Mouse (Mus musculus) forebrain, embryonic 14.5 days (tissue): Measurements from ENCODE around the gene Mid1. TPM values are rescaled to one million over a fixed set of nuclear protein-coding genes. Genes with fewer than 3 reads are reported as not detected.
"Not testable (repeated sequence)": the region's sequence is repeated elsewhere in the genome, so short reads cannot be mapped to it uniquely, and the experiment has no call there.

ENCODE experiments used
- ATAC-seq: fragments of 200-750 bp; cut with Nextera tagmentation; 2 replicates; pipeline ENCODE4 v1.8.0; 2017; ENCODE audit warnings: mild to moderate bottlenecking, moderate library complexity
- DNase-seq: peaks from one replicate; pipeline ENCODE4 v3.0.0-alpha.2; 2015; ENCODE audit warnings: low spot score
- H3K27ac ChIP-seq: fragments of 300-500 bp; sonication (generic); 2 replicates; pipeline ENCODE4 v1.5.1; 2014; ENCODE audit warnings: low read depth, mild to moderate bottlenecking, control low read depth, low read length, moderate library complexity
- H3K27me3 ChIP-seq: fragments of 300-500 bp; sonication (generic); replicated peaks from 2 replicates; pipeline ENCODE4 v1.6.1; 2014; ENCODE audit warnings: low read length, control low read depth, mixed read lengths; ENCODE audit not compliant: control insufficient read depth, insufficient read depth
- H3K36me3 ChIP-seq: fragments of 300-500 bp; sonication (generic); 2 replicates; pipeline ENCODE4 v1.6.1; 2014; ENCODE audit warnings: low read length, control low read depth; ENCODE audit not compliant: control insufficient read depth, insufficient read depth
- H3K4me1 ChIP-seq: fragments of 300-500 bp; sonication (generic); 2 replicates; pipeline ENCODE4 v1.6.1; 2014; ENCODE audit warnings: antibody characterized with exemption, low read length, control low read depth; ENCODE audit not compliant: control insufficient read depth, insufficient read depth
- H3K4me2 ChIP-seq: fragments of 300-500 bp; sonication (generic); 2 replicates; pipeline ENCODE4 v1.6.1; 2014; ENCODE audit warnings: mild to moderate bottlenecking, control low read depth, low read length
- H3K4me3 ChIP-seq: fragments of 300-500 bp; sonication (generic); 2 replicates; pipeline ENCODE4 v1.5.1; 2014; ENCODE audit warnings: low read depth, low read length, control low read depth
- H3K9ac ChIP-seq: fragments of 300-500 bp; sonication (generic); 2 replicates; pipeline ENCODE4 v1.6.1; 2014; ENCODE audit warnings: mild to moderate bottlenecking, low read length, control low read depth, moderate library complexity
- H3K9me3 ChIP-seq: fragments of 300-500 bp; sonication (generic); replicated peaks from 2 replicates; pipeline ENCODE4 v1.6.1; 2016; ENCODE audit warnings: low read length, control low read depth, mixed read lengths; ENCODE audit not compliant: control insufficient read depth
- WGBS: fragments of 180-500 bp; shearing (Covaris S2); extraction: QIAGEN DNeasy Blood & Tissue Kit; methylation state at CpG from one replicate; pipeline ENCODE4 v1.1.7; 2014; 5-methylcytosine and 5-hydroxymethylcytosine counted together
- polyA plus RNA-seq: library from polyadenylated mRNA; unstranded; fragments of >200 nt; fragmentation: Nextera tagmentation; extraction: Ambion mirVana; gene quantifications from 2 replicates; pipeline ENCODE4 v1.2.1, GENCODE M21; 2014

The Mid1 gene
- polyA plus RNA-seq, 1 experiment from 2014 or later = 8.6 TPM

DNA sequence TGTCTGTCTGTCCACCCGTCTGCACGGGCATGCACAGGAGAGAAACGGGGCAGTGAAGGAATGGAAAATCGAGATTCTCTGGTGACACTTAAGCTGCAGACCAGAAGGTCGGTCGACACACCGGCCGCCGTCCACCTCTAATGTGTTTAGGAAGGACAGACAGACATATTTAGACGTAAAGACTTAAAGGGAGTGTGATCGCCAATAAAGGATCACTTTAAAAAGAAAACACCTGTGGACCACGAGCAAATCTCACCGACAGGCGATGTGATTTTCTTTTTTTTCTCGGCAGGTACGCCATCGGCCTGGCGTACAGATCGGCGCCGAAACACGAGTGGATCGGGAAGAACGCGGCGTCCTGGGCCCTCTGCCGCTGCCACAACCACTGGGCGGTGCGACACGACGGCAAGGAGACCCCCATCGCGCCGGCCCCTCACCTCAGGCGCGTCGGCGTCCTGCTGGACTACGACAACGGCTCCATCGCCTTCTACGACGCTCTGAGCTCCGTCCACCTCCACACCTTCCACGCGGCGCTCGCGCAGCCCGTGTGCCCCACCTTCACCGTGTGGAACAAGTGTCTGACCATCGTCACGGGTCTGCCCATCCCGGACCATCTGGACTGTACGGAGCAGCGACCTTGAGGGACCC, 303.7 kb downstream of the Mid1 start:
- not testable (repeated sequence) for H3K4me3 ChIP-seq, H3K27ac ChIP-seq, ATAC-seq, H3K4me2 ChIP-seq, H3K27me3 ChIP-seq, H3K9ac ChIP-seq, H3K4me1 ChIP-seq
- WGBS = 94% methylated on average over 56 of the region's 56 CpGs
- Histone ChIP-seq H3K36me3 (peaks cover 63% of the 10 kb centered on the region), H3K9me3 (peaks cover 58% of the 10 kb centered on the region)
- DNase-seq = peak; percentile 6

DNA sequence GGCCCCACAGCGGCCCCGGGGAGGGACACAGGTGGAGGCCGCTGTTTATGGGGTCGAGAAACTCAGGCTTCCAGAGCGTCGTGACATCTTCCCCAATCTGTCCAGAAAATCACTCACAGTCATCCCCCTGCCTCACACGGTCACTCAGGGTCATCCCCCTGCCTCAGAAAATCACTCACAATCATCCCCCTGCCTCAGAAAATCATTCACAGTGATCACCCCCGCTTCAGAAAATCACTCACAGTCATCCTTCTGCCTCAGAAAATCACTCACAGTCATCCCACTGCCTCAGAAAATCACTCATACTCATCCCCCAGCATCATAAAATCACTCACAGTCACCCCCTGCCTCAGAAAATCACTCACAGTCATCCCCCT, 304.2 kb downstream of the Mid1 start:
- H3K27ac ChIP-seq, H3K4me1 ChIP-seq, H3K4me2 ChIP-seq, ATAC-seq, H3K27me3 ChIP-seq, H3K4me3 ChIP-seq, H3K9ac ChIP-seq: not testable (repeated sequence)
- Histone ChIP-seq H3K36me3 (peaks cover 60% of the 10 kb centered on the region), H3K9me3 (peaks cover 59% of the 10 kb centered on the region)
- 86% methylated on average over 8 of the region's 8 CpGs for WGBS
- peak; percentile 24 for DNase-seq

DNA sequence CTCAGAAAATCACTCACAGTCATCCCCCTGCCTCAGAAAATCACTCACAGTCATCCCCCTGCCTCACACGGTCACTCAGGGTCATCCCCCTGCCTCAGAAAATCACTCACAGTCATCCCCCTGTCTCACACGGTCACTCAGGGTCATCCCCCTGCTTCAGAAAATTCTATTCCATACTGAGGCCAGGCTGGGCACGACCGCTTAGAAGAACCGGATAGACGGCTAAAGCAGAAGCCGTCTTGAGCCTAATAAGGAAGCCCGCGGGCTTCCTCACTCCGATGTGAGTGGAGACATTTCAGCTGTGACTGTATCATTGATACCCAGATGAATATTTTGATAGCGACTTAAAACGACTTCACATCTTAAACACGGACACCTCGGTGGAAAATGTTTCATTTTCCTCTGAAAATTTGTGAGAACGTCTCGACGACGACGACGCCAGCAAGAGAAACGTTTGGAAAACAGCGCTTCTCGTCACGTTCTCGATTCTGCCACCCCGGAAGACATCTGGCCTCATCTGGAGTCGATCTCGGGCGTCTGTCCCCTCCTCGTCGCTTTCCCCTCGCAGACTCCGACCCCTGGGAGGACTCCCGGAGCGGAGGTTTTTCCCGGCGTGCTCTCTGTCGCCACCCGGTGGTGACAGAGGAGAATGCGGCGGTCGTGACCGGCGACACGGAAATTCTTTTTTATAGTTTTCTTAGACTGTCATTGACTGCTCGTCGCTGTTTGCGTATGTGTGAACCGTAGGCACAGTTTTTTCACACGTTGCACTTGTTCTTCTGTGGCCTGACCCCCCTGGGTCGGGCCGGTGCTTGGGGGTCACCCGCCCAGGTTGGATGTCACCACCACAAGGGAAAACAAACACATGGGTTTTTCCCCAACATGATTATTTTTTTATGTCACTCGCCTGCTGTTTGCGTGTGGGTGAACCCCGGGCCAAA, 305.0 kb downstream of the Mid1 start:
- DNase-seq = peak; percentile 24
- H3K36me3 ChIP-seq = peaks cover 53% of the 10 kb centered on the region
- not testable (repeated sequence) for H3K4me3 ChIP-seq, H3K4me2 ChIP-seq, H3K4me1 ChIP-seq, ATAC-seq, H3K9ac ChIP-seq, H3K27ac ChIP-seq, H3K27me3 ChIP-seq
- 76% methylated on average over 56 of the region's 56 CpGs for WGBS
- H3K9me3 ChIP-seq = peaks cover 64% of the 10 kb centered on the region

DNA sequence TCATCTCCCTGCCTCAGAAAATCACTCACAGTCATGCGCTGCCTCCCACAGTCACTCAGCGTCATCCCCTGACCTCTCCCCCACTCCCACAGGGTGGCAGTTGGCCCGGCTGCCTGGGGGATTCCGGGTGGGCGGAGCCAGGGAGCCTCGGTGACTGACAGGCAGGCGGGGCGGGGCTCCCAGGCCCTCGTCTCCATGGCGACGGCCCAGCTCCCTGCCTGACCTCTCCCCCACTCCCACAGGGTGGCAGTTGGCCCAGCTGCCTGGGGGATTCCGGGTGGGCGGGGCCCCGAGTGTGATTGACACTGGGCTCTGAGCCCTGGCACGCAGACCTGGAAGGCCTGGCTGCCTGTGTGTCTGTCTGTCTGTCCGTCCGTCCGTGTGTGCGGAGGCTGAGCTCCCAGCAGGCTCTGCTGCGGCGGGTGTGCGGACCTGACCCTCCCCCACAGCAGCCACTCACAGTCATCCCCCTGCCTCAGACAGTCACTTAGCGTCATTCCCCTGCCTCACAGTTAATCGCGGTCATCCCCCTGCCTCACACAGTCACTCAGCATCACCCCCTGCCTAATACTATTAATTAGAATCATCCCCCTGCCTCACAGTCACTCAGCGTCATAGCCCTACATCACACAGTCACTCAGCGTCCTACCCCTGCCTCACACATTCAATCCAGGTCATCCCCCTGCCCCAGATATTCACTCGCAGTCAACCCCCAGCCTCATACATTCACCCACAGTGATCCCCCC, 306.3 kb downstream of the Mid1 start:
- peak; percentile 65 for DNase-seq
- 0 out of 2 replicates have a peak overlapping the region, but pooled peaks have one; percentile 0 for H3K4me3 ChIP-seq
- peak overlapping the region; percentile 15 for H3K4me2 ChIP-seq
- peak overlapping the region; percentile 70 for H3K27ac ChIP-seq
- H3K4me1 ChIP-seq, H3K27me3 ChIP-seq, H3K9ac ChIP-seq: not testable (repeated sequence)
- H3K9me3 ChIP-seq = peaks cover 61% of the 10 kb centered on the region
- H3K36me3 ChIP-seq = peaks cover 41% of the 10 kb centered on the region
- peak; percentile 73 for ATAC-seq
- WGBS = 31% methylated on average over 28 of the region's 28 CpGs

DNA sequence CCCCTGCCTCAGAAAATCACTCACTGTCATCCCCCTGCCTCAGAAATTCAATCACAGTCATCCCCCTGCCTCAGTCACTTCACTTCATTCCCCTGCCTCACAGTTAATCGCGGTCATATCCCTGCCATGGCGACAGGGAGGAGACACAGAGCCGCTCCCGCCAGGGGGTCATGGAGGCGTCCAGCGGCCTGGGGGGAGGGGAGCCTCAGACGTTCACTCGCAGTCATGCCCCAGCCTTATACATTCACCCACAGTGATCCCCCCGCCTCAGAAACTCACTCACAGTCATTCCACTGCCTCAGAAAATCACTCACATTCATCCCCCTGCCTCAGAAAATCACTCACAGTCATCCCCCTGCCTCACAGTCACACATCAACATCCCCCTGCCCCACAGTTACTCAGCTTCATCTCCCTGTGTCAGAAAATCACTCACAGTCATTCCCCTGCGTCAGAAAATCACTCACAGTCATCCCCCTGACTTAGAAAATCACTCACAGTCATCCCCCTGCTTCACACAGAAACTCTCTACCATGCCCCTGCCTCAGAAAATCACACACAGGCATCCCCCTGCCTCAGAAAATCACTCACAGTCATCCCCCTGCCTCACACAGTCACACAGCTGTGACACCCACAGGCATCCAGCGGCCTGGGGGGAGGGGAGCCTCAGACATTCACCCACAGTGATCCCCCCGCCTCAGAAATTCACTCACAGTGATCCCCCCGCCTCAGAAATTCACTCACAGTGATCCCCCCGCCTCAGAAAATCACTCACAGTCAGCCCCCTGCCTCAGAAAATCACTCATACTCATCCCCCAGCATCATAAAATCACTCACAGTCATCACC, 307.3 kb downstream of the Mid1 start:
- not testable (repeated sequence) for H3K27ac ChIP-seq, H3K27me3 ChIP-seq, ATAC-seq, H3K4me1 ChIP-seq, H3K4me3 ChIP-seq, H3K9ac ChIP-seq, DNase-seq, H3K4me2 ChIP-seq
- peaks cover 62% of the 10 kb centered on the region for H3K9me3 ChIP-seq
- peaks cover 34% of the 10 kb centered on the region for H3K36me3 ChIP-seq
- WGBS = 39% methylated on average over 15 of the region's 15 CpGs

DNA sequence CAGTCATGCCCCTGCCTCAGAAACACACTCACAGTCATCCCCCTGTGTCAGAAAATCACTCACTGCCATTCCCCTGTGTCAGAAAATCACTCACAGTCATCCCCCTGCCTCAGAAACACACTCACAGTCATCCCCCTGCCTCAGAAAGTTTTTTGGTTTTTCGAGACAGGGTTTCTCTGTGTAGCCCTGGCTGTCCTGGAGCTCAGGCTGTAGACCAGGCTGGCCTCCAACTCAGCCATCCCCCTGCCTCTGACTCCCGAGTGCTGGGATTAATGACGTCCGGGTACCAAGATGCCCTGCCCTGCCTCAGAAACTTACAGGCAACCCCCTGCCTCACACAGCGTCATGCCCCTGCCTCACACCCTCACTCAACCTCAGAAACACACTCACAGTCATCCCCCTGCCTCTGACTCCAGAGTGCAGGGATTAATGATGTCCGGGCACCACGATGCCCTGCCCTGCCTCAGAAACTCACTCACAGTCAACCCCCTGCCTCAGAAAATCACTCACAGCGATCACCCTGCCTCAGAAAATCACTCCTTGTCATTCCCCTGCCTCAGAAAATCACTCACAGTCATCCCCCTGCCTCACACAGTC, 308.1 kb downstream of the Mid1 start:
- not testable (repeated sequence) for H3K9ac ChIP-seq, DNase-seq, ATAC-seq, H3K4me3 ChIP-seq, H3K27ac ChIP-seq, H3K4me1 ChIP-seq, H3K27me3 ChIP-seq, H3K4me2 ChIP-seq
- Histone ChIP-seq H3K9me3 (peaks cover 64% of the 10 kb centered on the region), H3K36me3 (peaks cover 29% of the 10 kb centered on the region)
- 56% methylated on average over 8 of the region's 8 CpGs for WGBS

DNA sequence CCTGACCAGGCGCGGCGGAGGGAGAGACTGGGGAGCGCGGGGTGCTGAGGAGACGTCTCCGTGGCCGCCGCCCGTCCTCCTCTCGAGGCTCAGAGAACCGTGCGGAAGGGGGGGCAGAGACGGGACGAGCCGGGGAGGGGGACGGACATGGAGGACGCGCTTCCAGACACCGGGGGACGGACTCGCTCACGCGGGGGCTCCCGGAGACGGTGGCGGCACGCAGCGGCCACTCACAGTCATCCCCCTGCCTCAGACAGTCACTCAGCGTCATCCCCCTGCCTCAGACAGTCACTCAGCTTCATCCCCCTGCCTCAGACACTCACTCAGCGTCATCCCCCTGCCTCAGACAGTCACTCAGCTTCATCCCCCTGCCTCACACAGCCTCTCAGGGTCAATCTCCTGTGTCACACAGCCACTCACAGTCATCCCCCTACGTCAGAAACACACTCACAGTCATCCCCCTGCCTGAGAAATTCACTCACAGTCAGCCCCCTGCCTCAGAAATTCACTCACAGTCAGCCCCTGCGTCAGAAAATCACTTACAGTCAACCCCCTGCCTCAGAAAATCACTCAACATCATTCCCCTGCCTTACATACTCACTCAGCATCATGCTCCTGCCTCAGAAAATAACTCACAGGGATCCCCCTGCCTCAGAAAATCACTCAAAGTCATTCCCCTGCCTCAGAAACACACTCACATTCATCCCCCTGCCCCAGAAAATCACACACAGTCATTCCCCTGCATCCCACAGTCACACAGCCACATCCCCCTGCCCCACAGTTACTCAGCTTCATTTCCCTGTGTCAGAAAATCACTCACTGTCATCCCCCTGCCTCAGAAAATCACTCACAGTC, 309.2 kb downstream of the Mid1 start:
- DNase-seq, H3K9ac ChIP-seq, ATAC-seq, H3K27ac ChIP-seq, H3K4me1 ChIP-seq, H3K4me3 ChIP-seq, H3K4me2 ChIP-seq, H3K27me3 ChIP-seq: not testable (repeated sequence)
- peaks cover 57% of the 10 kb centered on the region for H3K9me3 ChIP-seq
- peaks cover 19% of the 10 kb centered on the region for H3K36me3 ChIP-seq
- 63% methylated on average over 30 of the region's 33 CpGs for WGBS
